Mouse (Mus musculus) brain, embryonic 14.5 days (tissue): ENCODE results near the gene Uck2. TPM values are rescaled to one million over a fixed set of nuclear protein-coding genes. Genes with fewer than 3 reads are reported as not detected.
A peak's percentile ranks its signal among the peaks of the same experiment; 100 is the strongest.

Source experiments
- DNase-seq: peaks from one replicate; pipeline ENCODE4 v3.0.0-alpha.2; 2011; ENCODE audit warnings: low read depth
- CTCF ChIP-seq: fragments of 200-500 bp; IDR thresholded peaks from 2 replicates; pipeline ENCODE4 v1.5.1; 2012; ENCODE audit warnings: inconsistent platforms, mild to moderate bottlenecking, moderate library complexity, borderline replicate concordance; ENCODE audit not compliant: insufficient read depth, insufficient read length; ENCODE audit errors: extremely low read depth
- POLR2A ChIP-seq: fragments of 200-500 bp; IDR thresholded peaks from 2 replicates; pipeline ENCODE4 v1.6.1; 2012; ENCODE audit warnings: mild to moderate bottlenecking, inconsistent platforms, borderline replicate concordance; ENCODE audit not compliant: poor library complexity, insufficient read depth, insufficient read length, severe bottlenecking; ENCODE audit errors: extremely low read depth
- polyA plus RNA-seq: library from polyadenylated mRNA; depleted of rRNA; stranded (reverse); fragments of >200 nt; gene quantifications from 2 replicates; pipeline ENCODE4 v1.2.3, GENCODE M21; 2012

Gene Uck2
- polyA plus RNA-seq, 1 experiment = 53.1 TPM

GRCm38 (mm10) chr1:167262489-167263041, 22.6 kb downstream of the Uck2 start:
- DNase-seq = no peak
- TF ChIP-seq CTCF (no peak), POLR2A (no peak)

DNA sequence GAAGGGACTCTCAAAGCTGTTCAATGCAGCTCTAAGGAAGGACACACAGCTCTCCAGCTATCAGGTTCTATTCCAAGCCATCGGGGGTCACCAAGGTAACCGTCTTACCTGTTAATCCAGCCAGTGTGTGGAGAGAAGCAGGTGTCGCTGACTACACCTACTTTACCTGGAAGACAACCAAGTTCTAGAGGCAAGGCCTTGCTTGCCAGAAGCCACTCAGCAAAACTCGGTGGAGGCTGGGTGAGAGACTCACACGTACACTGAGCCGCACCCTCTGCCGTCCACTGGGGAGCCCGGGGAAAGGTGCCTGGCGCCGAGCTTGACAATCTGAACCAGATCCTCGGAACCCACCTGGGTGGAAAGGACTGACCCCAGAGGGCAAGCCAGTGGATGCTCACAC, 23.4 kb downstream of the Uck2 start:
- DNase-seq = no peak
- TF ChIP-seq CTCF (no peak), POLR2A (no peak)

GRCm38 (mm10) chr1:167259702-167260101, 25.4 kb downstream of the Uck2 start:
- DNase-seq = no peak
- no peak for TF ChIP-seq CTCF

DNA sequence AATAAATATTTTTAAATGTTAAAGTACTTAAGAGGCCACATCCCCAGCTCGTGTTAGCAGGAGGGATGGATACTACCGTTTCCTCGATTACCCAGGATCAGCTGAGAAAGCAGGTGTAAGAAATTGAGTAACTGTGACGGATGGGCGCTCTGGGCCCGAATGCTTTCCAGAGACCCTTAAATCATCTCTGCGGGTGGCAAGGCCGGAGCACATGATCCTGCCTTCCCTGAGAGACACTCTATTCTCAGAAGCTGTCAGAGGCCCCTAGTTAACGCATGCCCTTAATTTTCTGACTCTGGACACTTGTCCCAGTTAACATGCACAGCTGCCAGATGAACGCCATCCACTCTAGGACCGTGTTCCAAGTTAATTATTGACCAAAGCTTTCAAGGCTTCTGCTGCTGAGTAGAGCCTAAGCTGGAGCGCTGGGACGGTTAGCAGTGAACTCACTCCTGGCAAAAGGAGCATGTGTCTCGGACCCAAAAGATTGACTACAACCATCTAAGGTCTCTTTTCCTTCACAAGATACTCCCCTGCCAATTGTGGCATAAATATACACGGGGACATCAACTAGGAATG, 28.3 kb downstream of the Uck2 start:
- no peak for TF ChIP-seq POLR2A
- TF ChIP-seq CTCF = no peak
- DNase-seq = no peak

GRCm38 (mm10) chr1:167253579-167253978, 31.5 kb downstream of the Uck2 start:
- no peak for DNase-seq
- TF ChIP-seq CTCF (no peak), POLR2A (no peak)

- TF ChIP-seq CTCF = no peak
- TF ChIP-seq POLR2A = no peak
- no peak for DNase-seq
These were observed 35.2 kb downstream of the Uck2 start for GRCm38 (mm10) chr1:167249881-167250280.

GRCm38 (mm10) chr1:167249252-167249651, 35.9 kb downstream of the Uck2 start:
- no peak for DNase-seq
- TF ChIP-seq CTCF = no peak
- TF ChIP-seq POLR2A = no peak

GRCm38 (mm10) chr1:167247886-167248285, 37.2 kb downstream of the Uck2 start:
- TF ChIP-seq CTCF = no peak
- TF ChIP-seq POLR2A = no peak
- DNase-seq = peak; percentile 53

DNA sequence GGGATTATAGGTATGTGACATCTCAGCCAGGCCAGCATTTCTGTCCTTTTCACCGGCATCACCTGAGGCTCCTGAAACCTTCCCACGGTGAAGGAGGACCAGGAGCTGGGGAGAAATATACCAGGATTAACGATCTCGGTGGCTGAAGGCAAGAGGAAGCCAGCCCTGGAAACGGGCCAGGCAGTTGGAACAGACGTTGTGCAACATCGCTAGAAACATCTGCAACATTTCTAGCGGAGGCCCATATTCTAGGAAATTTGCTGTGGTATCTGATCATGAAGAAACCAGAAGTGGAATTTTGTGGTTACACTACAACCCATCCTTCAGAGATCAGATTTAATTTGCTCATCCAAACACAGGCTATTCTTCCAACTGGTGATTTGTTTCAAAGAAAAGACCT, 38.1 kb downstream of the Uck2 start:
- TF ChIP-seq POLR2A (no peak), CTCF (no peak)
- DNase-seq = peak; percentile 46

GRCm38 (mm10) chr1:167246275-167246674, 38.8 kb downstream of the Uck2 start:
- DNase-seq = no peak
- TF ChIP-seq CTCF (no peak), POLR2A (no peak)

DNA sequence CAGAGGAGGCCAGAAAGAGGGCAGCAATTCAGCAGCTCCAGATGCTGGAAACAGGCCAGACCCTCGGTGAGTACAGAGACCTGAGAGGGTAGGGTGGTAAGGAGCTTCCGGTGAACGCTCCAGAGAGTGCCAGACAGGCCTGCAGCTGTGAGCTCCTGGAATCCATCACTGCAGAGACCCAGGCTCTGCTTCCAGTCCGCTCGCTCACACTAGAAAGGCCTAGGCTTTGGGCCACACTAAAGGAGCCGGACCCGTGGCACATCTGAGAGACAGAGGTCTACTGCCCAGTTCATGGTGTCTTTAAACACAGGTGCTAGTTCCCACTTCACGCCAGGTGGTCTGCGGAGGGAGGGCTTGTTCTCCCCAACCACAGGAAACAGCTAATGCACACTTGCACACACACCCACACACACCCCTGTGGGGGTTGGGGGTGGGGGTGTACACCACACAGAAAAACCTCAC, 39.9 kb downstream of the Uck2 start:
- TF ChIP-seq CTCF = no peak
- no peak for TF ChIP-seq POLR2A

DNA sequence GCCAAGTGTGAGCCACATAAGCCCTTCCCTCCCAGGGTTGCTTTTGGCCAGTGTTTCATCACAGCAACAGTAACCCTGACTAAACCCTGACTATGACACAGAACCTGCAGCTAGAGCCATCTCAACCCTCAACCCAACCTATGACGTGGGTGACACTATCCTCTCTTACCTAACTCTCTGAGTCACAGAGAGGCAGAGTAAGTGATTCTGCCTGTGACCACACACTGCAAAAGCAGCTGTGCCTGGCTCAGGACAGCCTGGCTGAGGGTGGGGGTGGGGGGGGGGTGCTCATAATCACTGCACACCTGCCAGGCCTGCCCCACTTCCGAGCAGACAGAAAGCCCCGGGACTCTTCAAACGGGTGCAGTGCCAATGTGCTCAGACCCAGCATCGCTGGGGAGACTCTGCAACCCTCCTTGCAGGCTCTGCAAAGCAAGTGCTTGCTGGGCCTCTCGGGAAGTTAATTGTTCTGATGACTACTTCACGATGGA, 42.9 kb downstream of the Uck2 start:
- peak; percentile 21 for DNase-seq
- TF ChIP-seq CTCF (no peak), POLR2A (no peak)

More for the DNA sequence above, 39.9 kb downstream of the Uck2 start:
- no peak for DNase-seq
